Mouse (Mus musculus): Measurements from ENCODE around the gene Ccdc155. TPM values are rescaled to one million over a fixed set of nuclear protein-coding genes. Genes with fewer than 3 reads are reported as not detected.

Gene Ccdc155
- polyA plus RNA-seq, 2 experiments, result 0.08 TPM; not detected in 1

DNA sequence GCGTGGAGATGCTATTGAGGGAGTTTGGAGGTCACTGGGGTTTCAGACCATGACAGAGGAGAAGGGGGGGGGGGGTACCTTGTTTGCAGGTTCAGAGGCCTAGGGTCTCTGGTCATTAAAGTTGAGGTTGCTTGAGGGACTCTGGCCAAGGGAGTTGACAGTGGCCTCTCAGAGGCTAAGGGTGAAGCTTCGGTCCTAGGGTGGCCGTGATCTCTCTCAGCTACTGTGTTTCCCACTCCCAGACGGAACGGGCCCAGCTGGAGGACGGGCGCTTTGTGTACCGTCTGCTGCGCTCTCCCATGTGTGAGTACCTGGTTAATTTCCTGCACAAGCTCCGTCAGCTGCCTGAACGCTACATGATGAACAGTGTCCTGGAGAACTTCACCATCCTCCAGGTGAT lies 27.2 kb upstream of the Ccdc155 start:
- no peak overlapping the region for H3K4me2 ChIP-seq (ENCODE audit: low read depth)
- H3K9ac ChIP-seq (replicated peaks), result no peak overlapping the region
- no peaks in the 10 kb centered on the region for H3K27me3 ChIP-seq (ENCODE audit: control insufficient read depth, insufficient read depth, low read length)
- no peaks in the 10 kb centered on the region for H3K9me3 ChIP-seq (ENCODE audit: control insufficient read depth, low read length)
- TF ChIP-seq EP300 (IDR thresholded peaks at IDR 0.05; ENCODE audit: low read depth) (no peak), CTCF (IDR thresholded peaks at IDR 0.05; ENCODE audit: low read depth) (no peak)
- WGBS (ENCODE audit: insufficient replicate concordance), result 77% methylated on average over 11 of the region's 11 CpGs
- H3K27ac ChIP-seq, result no peak overlapping the region
- ATAC-seq (ENCODE audit: insufficient read depth) (no peak), DNase-seq (ENCODE audit: low read depth in 3 of 3, low spot score in 3 of 3) (no peak)
- H3K36me3 ChIP-seq (replicated peaks; ENCODE audit: control insufficient read depth, insufficient read depth, low read depth), result no peaks in the 10 kb centered on the region
- peaks cover 0 to 14% of the 10 kb centered on the region in 2 experiments; a peak in 2 of 4 replicates for H3K4me1 ChIP-seq (replicated peaks; ENCODE audit: control insufficient read depth in 2 of 2, insufficient read depth in 2 of 2, low read length in 1 of 2)
- H3K4me3 ChIP-seq (ENCODE audit: insufficient read depth in 1 of 2, low read depth in 2 of 2, low read length in 2 of 2), result no peak overlapping the region

GRCm38 (mm10) chr7:45231192-45231591 lies 26.5 kb upstream of the Ccdc155 start:
- H3K4me2 ChIP-seq (ENCODE audit: low read depth), result no peak overlapping the region
- no peak overlapping the region for H3K4me3 ChIP-seq (ENCODE audit: insufficient read depth in 1 of 2, low read depth in 2 of 2, low read length in 2 of 2)
- 55% methylated on average over 12 of the region's 12 CpGs for WGBS (ENCODE audit: insufficient replicate concordance)
- H3K4me1 ChIP-seq (replicated peaks; ENCODE audit: control insufficient read depth in 2 of 2, insufficient read depth in 2 of 2, low read length in 1 of 2), result peaks cover 0 to 14% of the 10 kb centered on the region in 2 experiments; a peak in 2 of 4 replicates
- H3K9ac ChIP-seq (replicated peaks), result no peak overlapping the region
- no peak for TF ChIP-seq CTCF (IDR thresholded peaks at IDR 0.05; ENCODE audit: low read depth)
- no peak for TF ChIP-seq EP300 (IDR thresholded peaks at IDR 0.05; ENCODE audit: low read depth)
- no peak overlapping the region for H3K27ac ChIP-seq
- H3K27me3 ChIP-seq (ENCODE audit: control insufficient read depth, insufficient read depth, low read length), result no peaks in the 10 kb centered on the region
- ATAC-seq (ENCODE audit: insufficient read depth) (no peak), DNase-seq (ENCODE audit: low read depth in 3 of 3, low spot score in 3 of 3) (no peak)
- no peaks in the 10 kb centered on the region for H3K9me3 ChIP-seq (ENCODE audit: control insufficient read depth, low read length)
- no peaks in the 10 kb centered on the region for H3K36me3 ChIP-seq (replicated peaks; ENCODE audit: control insufficient read depth, insufficient read depth, low read depth)

- H3K27me3 ChIP-seq (ENCODE audit: control insufficient read depth, insufficient read depth, low read length), result no peaks in the 10 kb centered on the region
- no peak overlapping the region for H3K4me3 ChIP-seq (ENCODE audit: insufficient read depth in 1 of 2, low read depth in 2 of 2, low read length in 2 of 2)
- peaks cover 0 to 11% of the 10 kb centered on the region in 2 experiments; a peak in 1 of 4 replicates for H3K4me1 ChIP-seq (replicated peaks; ENCODE audit: control insufficient read depth in 2 of 2, insufficient read depth in 2 of 2, low read length in 1 of 2)
- H3K9me3 ChIP-seq (ENCODE audit: control insufficient read depth, low read length), result no peaks in the 10 kb centered on the region
- 59% methylated on average over 7 of the region's 7 CpGs for WGBS (ENCODE audit: insufficient replicate concordance)
- DNase-seq (ENCODE audit: low read depth in 3 of 3, low spot score in 3 of 3), result no peak
- no peak for TF ChIP-seq EP300 (IDR thresholded peaks at IDR 0.05; ENCODE audit: low read depth)
- TF ChIP-seq CTCF (IDR thresholded peaks at IDR 0.05; ENCODE audit: low read depth), result no peak
- H3K27ac ChIP-seq, result no peak overlapping the region
- no peak overlapping the region for H3K9ac ChIP-seq (replicated peaks)
- H3K4me2 ChIP-seq (ENCODE audit: low read depth), result no peak overlapping the region
- no peak for ATAC-seq (ENCODE audit: insufficient read depth)
- H3K36me3 ChIP-seq (replicated peaks; ENCODE audit: control insufficient read depth, insufficient read depth, low read depth), result no peaks in the 10 kb centered on the region
Observed at GRCm38 (mm10) chr7:45229459-45230203, 24.9 kb upstream of the Ccdc155 start.

DNA sequence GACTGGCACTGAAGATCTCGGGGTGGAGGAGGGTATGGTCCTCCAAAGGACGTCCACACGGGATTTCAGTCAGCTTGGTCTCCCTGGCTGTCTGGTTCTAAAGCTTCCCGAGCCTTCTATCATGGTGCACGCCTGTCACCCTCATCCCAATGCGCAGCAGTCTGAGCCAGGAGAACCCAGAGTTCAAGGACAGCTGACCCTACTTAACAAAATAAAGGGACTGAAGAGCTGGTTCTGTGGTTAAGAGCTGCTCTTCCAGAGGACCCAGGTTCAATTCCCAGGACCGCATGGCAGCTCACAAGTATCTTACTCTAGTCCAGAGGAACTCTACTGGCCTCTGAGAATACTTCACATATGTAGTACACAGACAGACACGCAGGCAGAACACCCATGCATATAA lies 24.4 kb upstream of the Ccdc155 start:
- no peak overlapping the region for H3K9ac ChIP-seq (replicated peaks)
- DNase-seq (ENCODE audit: low read depth in 3 of 3, low spot score in 3 of 3) (no peak), ATAC-seq (ENCODE audit: insufficient read depth) (no peak)
- TF ChIP-seq EP300 (IDR thresholded peaks at IDR 0.05; ENCODE audit: low read depth) (no peak), CTCF (IDR thresholded peaks at IDR 0.05; ENCODE audit: low read depth) (no peak)
- H3K4me1 ChIP-seq (replicated peaks; ENCODE audit: control insufficient read depth in 2 of 2, insufficient read depth in 2 of 2, low read length in 1 of 2), result peaks cover 0 to 9% of the 10 kb centered on the region in 2 experiments; a peak in 1 of 4 replicates
- H3K9me3 ChIP-seq (ENCODE audit: control insufficient read depth, low read length), result no peaks in the 10 kb centered on the region
- H3K36me3 ChIP-seq (replicated peaks; ENCODE audit: control insufficient read depth, insufficient read depth, low read depth), result no peaks in the 10 kb centered on the region
- no peak overlapping the region for H3K27ac ChIP-seq
- no peak overlapping the region for H3K4me2 ChIP-seq (ENCODE audit: low read depth)
- 64% methylated on average over 8 of the region's 8 CpGs for WGBS (ENCODE audit: insufficient replicate concordance)
- no peaks in the 10 kb centered on the region for H3K27me3 ChIP-seq (ENCODE audit: control insufficient read depth, insufficient read depth, low read length)
- no peak overlapping the region for H3K4me3 ChIP-seq (ENCODE audit: insufficient read depth in 1 of 2, low read depth in 2 of 2, low read length in 2 of 2)

DNA sequence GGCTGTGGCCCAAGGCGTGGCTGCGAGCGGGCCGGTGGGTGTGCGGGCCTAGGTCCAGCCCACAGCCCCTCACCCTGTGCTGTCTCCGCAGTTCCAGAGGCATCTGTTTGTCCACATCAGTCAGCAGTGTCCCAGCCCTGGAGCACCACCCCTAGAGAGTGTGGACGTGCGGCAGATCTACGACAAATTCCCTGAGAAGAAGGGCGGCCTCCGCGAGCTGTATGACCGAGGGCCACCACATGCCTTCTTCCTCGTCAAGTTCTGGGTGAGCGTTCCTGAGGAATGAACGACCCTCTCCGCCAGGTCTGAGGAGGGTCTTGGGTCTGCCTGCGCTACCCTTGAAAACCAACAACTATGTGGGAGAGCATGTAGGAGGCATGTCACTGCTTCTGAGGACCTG lies 23.9 kb upstream of the Ccdc155 start:
- ATAC-seq (ENCODE audit: insufficient read depth), result no peak
- H3K9me3 ChIP-seq (ENCODE audit: control insufficient read depth, low read length), result no peaks in the 10 kb centered on the region
- H3K36me3 ChIP-seq (replicated peaks; ENCODE audit: control insufficient read depth, insufficient read depth, low read depth), result no peaks in the 10 kb centered on the region
- H3K27ac ChIP-seq, result no peak overlapping the region
- no peak overlapping the region for H3K4me2 ChIP-seq (ENCODE audit: low read depth)
- no peak overlapping the region for H3K4me3 ChIP-seq (ENCODE audit: insufficient read depth in 1 of 2, low read depth in 2 of 2, low read length in 2 of 2)
- H3K9ac ChIP-seq (replicated peaks), result no peak overlapping the region
- peaks cover 0 to 5% of the 10 kb centered on the region in 2 experiments; a peak in 1 of 4 replicates for H3K4me1 ChIP-seq (replicated peaks; ENCODE audit: control insufficient read depth in 2 of 2, insufficient read depth in 2 of 2, low read length in 1 of 2)
- 79% methylated on average over 18 of the region's 18 CpGs for WGBS (ENCODE audit: insufficient replicate concordance)
- H3K27me3 ChIP-seq (ENCODE audit: control insufficient read depth, insufficient read depth, low read length), result no peaks in the 10 kb centered on the region
- DNase-seq (ENCODE audit: low read depth in 3 of 3, low spot score in 3 of 3), result no peak
- TF ChIP-seq EP300 (IDR thresholded peaks at IDR 0.05; ENCODE audit: low read depth) (no peak), CTCF (IDR thresholded peaks at IDR 0.05; ENCODE audit: low read depth) (no peak)
